Mouse (Mus musculus) common myeloid progenitor, adult 5-6 weeks (primary cell): ENCODE measurements around the gene Tefm. TPM values are rescaled to one million over a fixed set of nuclear protein-coding genes. Genes with fewer than 3 reads are reported as not detected.

ENCODE experiments used
- ATAC-seq: replicated peaks from 2 replicates; pipeline ENCODE4 v1.8.0; 2016; ENCODE audit warnings: low read depth, mild to moderate bottlenecking, moderate TSS enrichment, inconsistent platforms; ENCODE audit not compliant: poor library complexity, severe bottlenecking
- total RNA-seq: library from RNA; stranded (forward); fragments of 200-1000, 187-1606 nt; gene quantifications from 2 replicates; pipeline ENCODE4 v1.2.3, GENCODE M21; 2017

Gene Tefm
- total RNA-seq, 1 experiment from 2014 or later = 11.6 TPM

DNA sequence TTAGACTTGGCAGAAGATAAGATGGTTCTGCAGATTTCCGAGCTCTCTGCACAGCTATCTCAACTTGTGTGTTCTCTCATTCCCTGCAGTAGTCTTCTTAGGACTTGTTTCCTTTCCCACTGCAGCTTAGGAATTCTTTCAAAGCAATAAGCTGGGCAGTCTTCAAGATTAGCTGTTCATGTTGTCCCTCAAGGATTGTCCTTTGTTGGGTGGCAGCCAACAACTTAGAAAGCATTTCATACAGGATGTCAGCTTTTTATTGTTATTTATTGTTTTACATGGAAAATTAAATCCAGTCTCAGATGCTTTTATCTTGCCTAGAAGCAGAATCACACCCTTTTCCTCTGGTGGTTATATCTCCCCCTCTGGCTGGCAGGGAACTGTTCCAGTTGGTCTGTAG, 25.6 kb downstream of the Tefm start:
- ATAC-seq = no peak

DNA sequence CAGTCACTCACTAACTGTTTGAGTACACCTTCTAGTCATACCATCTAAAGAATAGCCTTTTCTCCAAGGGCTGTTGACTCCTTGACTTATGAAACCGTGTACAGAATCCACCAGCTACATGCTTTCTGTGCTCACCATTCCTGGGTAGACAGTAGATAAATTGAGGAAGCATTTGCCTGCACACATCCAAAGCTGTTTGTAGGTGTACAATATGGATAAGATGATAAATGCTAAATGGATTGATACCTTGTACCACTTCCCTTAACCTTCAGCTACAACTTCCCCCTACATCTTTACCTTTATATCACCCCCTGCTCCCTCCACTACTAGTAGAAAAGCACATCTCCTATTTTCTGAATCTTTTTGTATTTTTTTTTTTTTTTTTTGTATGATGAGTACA, 37.6 kb downstream of the Tefm start:
- ATAC-seq = no peak

DNA sequence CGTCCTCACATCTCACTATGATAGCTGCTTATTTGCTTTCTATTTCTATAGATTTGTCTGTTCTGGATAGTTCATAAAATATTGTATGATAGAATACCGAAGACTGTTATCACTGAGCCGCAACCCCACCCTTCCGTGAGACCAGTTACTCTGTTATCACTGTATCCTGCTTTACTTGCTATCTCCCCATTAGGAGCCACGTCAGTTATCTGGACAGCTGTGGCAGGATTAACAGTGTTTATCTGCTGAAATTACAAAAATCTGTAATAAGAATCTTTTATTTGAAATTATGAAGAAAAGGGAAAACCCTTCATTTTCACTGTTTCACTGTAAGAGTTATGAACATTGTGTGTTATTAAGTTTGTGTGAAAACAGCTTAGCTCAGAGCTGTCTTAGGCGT, 40.7 kb downstream of the Tefm start:
- no peak for ATAC-seq

DNA sequence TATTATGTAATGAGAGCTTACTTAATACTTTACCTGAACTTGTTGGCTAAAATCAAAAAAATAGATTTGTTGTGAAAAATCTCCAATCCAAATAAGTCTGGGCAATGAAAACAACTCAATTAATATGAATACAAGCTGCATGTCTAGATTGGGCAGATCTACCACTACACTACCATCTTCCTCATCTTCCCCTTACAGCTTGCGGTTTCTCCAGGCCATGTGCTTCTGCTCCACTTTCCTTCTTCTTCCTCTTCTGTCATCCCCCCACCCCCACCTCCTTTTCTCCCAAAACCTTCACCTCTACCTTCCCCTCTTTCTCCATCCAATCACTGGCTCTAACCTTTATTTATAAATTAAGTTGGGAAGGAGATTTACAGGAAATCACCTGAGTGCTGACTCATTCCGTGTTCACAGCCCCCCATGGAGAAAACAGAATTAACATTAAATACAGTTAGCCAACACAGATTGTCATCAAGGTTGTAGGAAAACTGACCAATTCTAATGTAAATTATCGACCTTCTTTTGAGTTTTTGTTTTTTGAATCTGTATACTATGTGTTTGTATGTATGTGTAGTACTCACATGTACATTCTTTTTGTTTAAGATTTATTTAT, 43.4 kb downstream of the Tefm start:
- no peak for ATAC-seq

DNA sequence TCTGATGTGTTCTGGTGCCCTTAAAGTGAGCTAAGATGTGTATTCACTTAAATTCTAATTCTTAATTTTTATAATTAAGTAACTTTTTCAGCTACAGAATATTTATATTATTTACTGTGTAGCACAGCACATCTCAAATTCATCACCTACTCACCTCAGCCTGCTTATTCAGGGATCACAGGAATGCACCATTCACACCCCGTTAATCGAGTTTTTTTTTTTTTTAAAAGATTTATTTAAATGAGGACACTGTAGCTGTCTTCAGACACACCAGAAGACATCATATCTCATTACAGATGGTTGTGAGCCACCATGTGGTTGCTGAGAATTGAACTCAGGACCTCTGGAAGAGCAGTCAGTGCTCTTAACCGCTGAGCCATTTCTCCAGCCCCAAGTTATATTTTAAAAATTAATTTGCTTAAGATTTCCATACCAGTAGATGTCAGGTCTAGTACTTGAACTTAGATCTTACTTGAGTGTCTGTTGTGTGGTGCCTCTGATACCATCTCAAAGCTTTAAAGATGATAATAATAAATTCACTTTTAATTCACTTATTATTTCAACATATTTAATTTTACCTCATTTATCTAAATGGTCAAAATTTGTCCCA, 51.3 kb downstream of the Tefm start:
- ATAC-seq = no peak

DNA sequence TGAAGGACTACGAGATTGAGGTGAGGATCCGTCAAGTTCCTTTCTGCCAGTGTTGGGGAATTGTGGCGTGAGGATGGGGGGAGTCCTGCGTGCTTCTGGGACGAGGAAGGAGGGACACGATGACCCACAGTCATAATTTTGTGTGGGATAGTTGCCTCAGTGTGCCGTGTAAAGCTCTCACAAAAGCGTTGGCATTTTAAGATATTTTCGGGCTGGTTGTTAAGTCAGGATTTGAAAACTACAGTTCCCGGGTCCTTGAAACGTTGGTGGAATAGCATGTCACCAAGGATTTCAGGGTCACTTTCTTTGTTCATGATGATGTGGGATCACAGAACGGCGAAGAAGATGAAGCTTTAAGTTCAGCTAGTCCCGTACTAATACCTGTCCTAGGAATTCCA, 52.2 kb downstream of the Tefm start:
- no peak for ATAC-seq

DNA sequence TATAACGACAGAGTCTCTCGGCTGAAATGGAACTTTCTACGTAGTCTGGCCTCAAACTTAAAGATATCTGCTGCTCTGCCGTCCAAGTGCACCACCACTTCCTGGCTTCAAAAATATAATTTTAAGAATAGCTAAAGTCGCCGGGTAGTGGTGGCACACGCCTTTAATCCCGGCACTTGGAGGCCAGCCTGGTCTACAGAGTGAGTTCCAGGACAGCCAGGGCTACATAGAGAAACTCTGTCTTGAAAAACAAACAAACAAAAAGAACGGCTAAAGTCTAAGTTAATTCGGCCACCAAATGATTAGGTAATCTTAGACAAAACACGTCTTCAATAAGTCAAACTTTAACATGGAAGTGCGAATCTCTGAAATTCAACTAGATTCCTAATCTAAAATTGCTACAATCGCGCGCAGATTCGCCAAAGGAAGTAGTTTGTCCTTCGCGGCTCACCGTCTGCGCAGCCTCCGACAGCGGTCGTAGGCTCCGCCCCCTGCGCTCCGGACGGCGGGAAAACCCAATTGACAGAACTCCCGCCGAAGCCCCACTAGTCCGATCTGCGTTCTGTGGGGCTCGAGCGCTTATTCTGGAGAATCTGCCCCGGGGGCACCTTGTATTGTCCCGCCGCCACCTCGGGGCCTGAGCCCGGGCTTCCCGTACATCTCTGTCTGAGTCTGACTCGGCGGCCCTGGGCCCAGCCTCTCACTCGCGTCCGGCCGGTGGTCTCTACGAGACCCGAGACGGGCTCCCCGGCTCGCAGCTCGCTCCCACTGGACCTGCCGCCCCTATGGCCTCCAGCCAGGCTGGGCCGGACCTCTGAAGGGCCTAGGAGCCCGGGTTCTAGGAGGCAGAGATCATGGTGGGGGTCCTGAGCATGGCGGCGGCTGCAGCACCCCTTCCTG, 52.8 kb downstream of the Tefm start, which contains the start of gene Atad5:
Atad5 (plus strand) TSS at position 484 of the 900 bp plus-strand sequence.
- ATAC-seq = peak; percentile 77

DNA sequence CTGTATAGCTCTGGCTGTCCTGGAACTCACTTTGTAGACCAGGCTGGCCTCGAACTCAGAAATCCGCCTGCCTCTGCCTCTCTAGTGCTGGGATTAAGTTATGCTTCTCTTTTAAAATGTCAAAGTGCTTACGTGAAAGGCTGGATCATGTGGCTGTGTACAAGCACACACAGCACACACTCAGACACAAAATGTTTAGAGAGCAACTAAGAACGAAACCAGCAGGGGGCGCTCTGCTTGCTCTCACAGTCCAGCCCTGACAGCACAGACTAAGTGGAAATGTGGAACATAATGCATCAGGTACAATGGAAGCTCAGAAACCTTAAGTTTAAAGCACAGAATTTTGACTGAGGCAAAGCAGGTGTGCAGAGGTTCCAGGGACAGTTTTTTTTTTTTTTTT, 55.1 kb downstream of the Tefm start:
- peak; percentile 70 for ATAC-seq

Other genes starting within 250 kb of the Tefm start
- 106 and 118 TPM in 2 replicates for gene Utp6, start 179.8 kb downstream of the Tefm start, total RNA-seq
- gene Suz12, start 149.1 kb downstream of the Tefm start, total RNA-seq = 111 and 149 TPM in 2 replicates
- gene Crlf3, start 61.2 kb downstream of the Tefm start, total RNA-seq = 89.2 and 106 TPM in 2 replicates
- 47.1 and 54.9 TPM in 2 replicates for gene Atad5, start 52.8 kb downstream of the Tefm start, total RNA-seq
- not detected in 2 replicates for gene Adap2, start 11.9 kb upstream of the Tefm start, total RNA-seq
- gene Rnf135, start 41.7 kb upstream of the Tefm start, total RNA-seq = 5.6 and 8.1 TPM in 2 replicates
- gene Rhot1, start 66.8 kb upstream of the Tefm start, total RNA-seq = 57.0 and 82.5 TPM in 2 replicates
- gene Rhbdl3, start 158.7 kb upstream of the Tefm start, total RNA-seq = 0.73 and 1.5 TPM in 2 replicates
- gene 5730455P16Rik, start 235.9 kb upstream of the Tefm start, total RNA-seq = 11.3 and 14.2 TPM in 2 replicates
- 244 and 248 TPM in 2 replicates for gene Zfp207, start 241.1 kb upstream of the Tefm start, total RNA-seq